In the genomic region with DNA sequence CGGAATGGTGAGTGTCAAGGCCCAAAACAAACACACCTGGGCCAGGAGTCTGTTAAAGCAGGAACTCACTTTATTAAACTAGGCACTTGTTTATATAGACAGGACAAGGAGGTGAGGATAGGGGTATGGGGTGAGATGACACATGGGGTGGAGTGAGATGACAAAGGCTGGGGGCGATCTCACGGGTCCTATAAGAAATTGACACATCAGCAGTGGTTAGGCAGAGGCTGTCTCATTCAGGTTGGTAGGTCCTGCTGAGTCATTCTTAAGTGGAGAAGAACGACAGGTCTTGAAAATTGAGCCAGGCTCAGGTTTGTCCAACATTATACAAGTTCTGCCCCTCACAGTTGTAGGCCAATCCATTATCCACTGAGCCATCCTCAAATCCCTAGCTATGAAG, we compare ENCODE assay signal across 28 mouse cellular contexts.
"Had no signal": no experiment of that assay in that cellular context is flagged by ENCODE, and none has a peak within 500 bp of the region (broad histone marks: within the 10 kb centered on the region; RNA-seq: fewer than 3 reads in every experiment).

No protein-coding gene starts in this region.

- ATAC-seq: hindbrain, embryonic 16.5 days; inflammation-experienced regulatory T-cells, adult 6 months; intestine, embryonic 15.5 days; intestine, postnatal 0 days; liver, embryonic 12.5 days had no signal

- H3K4me1 ChIP-seq: heart, embryonic 10.5 days; heart, embryonic 12.5 days; hindbrain, embryonic 10.5 days; hindbrain, embryonic 12.5 days; intestine, embryonic 15.5 days; kidney, embryonic 15.5 days; limb, embryonic 13.5 days; limb, embryonic 15.5 days; liver, embryonic 12.5 days had no signal

- H3K27ac ChIP-seq: gastrocnemius, adult 2 months; heart, embryonic 10.5 days; hindbrain, embryonic 10.5 days; hindbrain, embryonic 12.5 days; hindbrain, embryonic 14.5 days; intestine, embryonic 15.5 days; kidney, embryonic 15.5 days; kidney, postnatal 0 days; limb, embryonic 13.5 days; limb, embryonic 15.5 days; liver, embryonic 12.5 days; liver, embryonic 14.5 days had no signal

- H3K9me3 ChIP-seq: heart, embryonic 10.5 days; heart, embryonic 12.5 days; hindbrain, embryonic 10.5 days; hindbrain, embryonic 12.5 days; intestine, embryonic 15.5 days; kidney, embryonic 15.5 days; limb, embryonic 13.5 days; limb, embryonic 15.5 days; liver, embryonic 12.5 days had no signal

- H3K36me3 ChIP-seq: heart, embryonic 10.5 days; heart, embryonic 12.5 days; hindbrain, embryonic 10.5 days; hindbrain, embryonic 12.5 days; intestine, embryonic 15.5 days; kidney, embryonic 15.5 days; limb, embryonic 13.5 days; limb, embryonic 15.5 days; liver, embryonic 12.5 days had no signal

- DNase-seq: gastrocnemius, adult 2 months; gastrocnemius, postnatal 10 days; gastrocnemius, postnatal 25 days; heart, adult 18-20 months; heart, postnatal 10 days; heart, postnatal 4 days; kidney, adult 2 months; kidney, adult 9 months; kidney, postnatal 14 days; kidney, postnatal 36 days; layer of hippocampus, adult 9-11 months; layer of hippocampus, postnatal 36 days; left cerebral cortex, postnatal 4 days had no signal

- H3K4me3 ChIP-seq: gastrocnemius, adult 2 months; heart, embryonic 10.5 days; heart, embryonic 12.5 days; hindbrain, embryonic 10.5 days; hindbrain, embryonic 12.5 days; intestine, embryonic 15.5 days; kidney, embryonic 15.5 days; limb, embryonic 13.5 days; limb, embryonic 15.5 days; liver, embryonic 12.5 days had no signal

- H3K9ac ChIP-seq: heart, embryonic 12.5 days; hindbrain, embryonic 12.5 days; hindbrain, embryonic 14.5 days; intestine, embryonic 15.5 days; kidney, embryonic 15.5 days; limb, embryonic 13.5 days; limb, embryonic 15.5 days; liver, embryonic 12.5 days; liver, embryonic 14.5 days had no signal

- H3K27me3 ChIP-seq: heart, embryonic 12.5 days; hindbrain, embryonic 12.5 days; intestine, embryonic 15.5 days; kidney, embryonic 15.5 days; limb, embryonic 13.5 days; limb, embryonic 15.5 days; liver, embryonic 12.5 days had no signal
